Mouse (Mus musculus) midbrain, embryonic 14.5 days (tissue): ENCODE measurements at regions not wholly inside any gene's neighbourhood (a gene's known extent, or its start where the extent isn't known, plus 50 kb on each side); places are given as distances from the start of the nearest gene placed in this dataset.

Experiments
- ATAC-seq: fragments of 200-750 bp; cut with Nextera tagmentation; 2 replicates; pipeline ENCODE4 v1.8.0; 2017; ENCODE audit warnings: moderate number of reproducible peaks, moderate library complexity; ENCODE audit not compliant: low FRiP score, low TSS enrichment
- DNase-seq: peaks from one replicate; pipeline ENCODE4 v3.0.0-alpha.2; 2015
- H3K27ac ChIP-seq: fragments of 300-500 bp; sonication (generic); replicated peaks from 2 replicates; pipeline ENCODE4 v1.5.1; 2014; ENCODE audit warnings: mild to moderate bottlenecking, low read depth, low read length, moderate library complexity
- H3K27me3 ChIP-seq: fragments of 300-500 bp; sonication (generic); 2 replicates; pipeline ENCODE4 v1.6.1; 2014; ENCODE audit warnings: low read length, control low read depth, mixed read lengths; ENCODE audit not compliant: control insufficient read depth, insufficient read depth
- H3K36me3 ChIP-seq: fragments of 300-500 bp; sonication (generic); 2 replicates; pipeline ENCODE4 v1.6.1; 2014; ENCODE audit warnings: low read length, control low read depth; ENCODE audit not compliant: control insufficient read depth, insufficient read depth
- H3K4me1 ChIP-seq: fragments of 300-500 bp; sonication (generic); 2 replicates; pipeline ENCODE4 v1.6.1; 2014; ENCODE audit warnings: mild to moderate bottlenecking, antibody characterized with exemption, low read length, control low read depth; ENCODE audit not compliant: control insufficient read depth, insufficient read depth
- H3K4me2 ChIP-seq: fragments of 300-500 bp; sonication (generic); 2 replicates; pipeline ENCODE4 v1.6.1; 2014; ENCODE audit warnings: mild to moderate bottlenecking, low read length, moderate library complexity
- H3K4me3 ChIP-seq: fragments of 300-500 bp; sonication (generic); replicated peaks from 2 replicates; pipeline ENCODE4 v1.5.1; 2014; ENCODE audit warnings: low read depth, low read length
- H3K9ac ChIP-seq: fragments of 300-500 bp; sonication (generic); replicated peaks from 2 replicates; pipeline ENCODE4 v1.6.1; 2014; ENCODE audit warnings: mild to moderate bottlenecking, low read length, moderate library complexity
- H3K9me3 ChIP-seq: fragments of 300-500 bp; sonication (generic); 2 replicates; pipeline ENCODE4 v1.6.1; 2016; ENCODE audit warnings: low read length, control low read depth, mixed read lengths; ENCODE audit not compliant: control insufficient read depth
- WGBS: fragments of 180-500 bp; shearing (Covaris S2); extraction: QIAGEN DNeasy Blood & Tissue Kit; methylation state at CpG from one replicate; pipeline ENCODE4 v1.1.7; 2014; 5-methylcytosine and 5-hydroxymethylcytosine counted together

- Histone ChIP-seq H3K4me1 (no peaks in the 10 kb centered on the region), H3K27me3 (no peaks in the 10 kb centered on the region), H3K36me3 (no peaks in the 10 kb centered on the region), H3K27ac (no peak overlapping the region), H3K4me3 (no peak overlapping the region), H3K9ac (no peak overlapping the region), H3K9me3 (no peaks in the 10 kb centered on the region), H3K4me2 (no peak overlapping the region)
- ATAC-seq (no peak), DNase-seq (no peak)
- WGBS, result 94% methylated on average over 3 of the region's 3 CpGs
Observed at GRCm38 (mm10) chr10:118501571-118501970, 60.7 kb downstream of the Ifng start.

GRCm38 (mm10) chr10:118504811-118505210, 64.0 kb downstream of the Ifng start:
- peak; percentile 62 for DNase-seq
- H3K4me1 ChIP-seq, result no peaks in the 10 kb centered on the region
- 49% methylated on average over 4 of the region's 4 CpGs for WGBS
- H3K36me3 ChIP-seq, result no peaks in the 10 kb centered on the region
- H3K27ac ChIP-seq, result no peak overlapping the region
- no peaks in the 10 kb centered on the region for H3K27me3 ChIP-seq
- H3K9me3 ChIP-seq, result no peaks in the 10 kb centered on the region
- no peak for ATAC-seq
- no peak overlapping the region for H3K9ac ChIP-seq
- no peak overlapping the region for H3K4me2 ChIP-seq
- no peak overlapping the region for H3K4me3 ChIP-seq

- no peak overlapping the region for H3K9ac ChIP-seq
- DNase-seq (peak; percentile 11), ATAC-seq (no peak)
- WGBS, result 39% methylated on average over 4 of the region's 4 CpGs
- no peak overlapping the region for H3K27ac ChIP-seq
- H3K27me3 ChIP-seq, result no peaks in the 10 kb centered on the region
- H3K4me1 ChIP-seq, result no peaks in the 10 kb centered on the region
- no peaks in the 10 kb centered on the region for H3K9me3 ChIP-seq
- no peaks in the 10 kb centered on the region for H3K36me3 ChIP-seq
- no peak overlapping the region for H3K4me3 ChIP-seq
- H3K4me2 ChIP-seq, result no peak overlapping the region
Observed at GRCm38 (mm10) chr10:118506154-118506553, 65.3 kb downstream of the Ifng start.

- ATAC-seq, result no peak
- peak; percentile 67 for DNase-seq
- no peaks in the 10 kb centered on the region for H3K4me1 ChIP-seq
Observed at GRCm38 (mm10) chr10:118507630-118508029, 66.8 kb downstream of the Ifng start.

GRCm38 (mm10) chr10:118516839-118517238, 76.0 kb downstream of the Ifng start:
- H3K36me3 ChIP-seq, result no peaks in the 10 kb centered on the region
- 96% methylated on average over 3 of the region's 3 CpGs for whole genome bisulfite sequencing
- H3K4me2 ChIP-seq, result no peak overlapping the region
- no peak overlapping the region for H3K9ac ChIP-seq
- ATAC-seq, result no peak
- no peak for DNase-seq
- no peak overlapping the region for H3K4me3 ChIP-seq
- no peaks in the 10 kb centered on the region for H3K27me3 ChIP-seq
- H3K27ac ChIP-seq, result no peak overlapping the region
- no peaks in the 10 kb centered on the region for H3K9me3 ChIP-seq
- H3K4me1 ChIP-seq, result no peaks in the 10 kb centered on the region

More at GRCm38 (mm10) chr10:118507630-118508029, 66.8 kb downstream of the Ifng start:
- no peak overlapping the region for H3K9ac ChIP-seq
- no peak overlapping the region for H3K4me3 ChIP-seq
- H3K27ac ChIP-seq, result no peak overlapping the region
- no peak overlapping the region for H3K4me2 ChIP-seq
- H3K27me3 ChIP-seq, result no peaks in the 10 kb centered on the region
- H3K36me3 ChIP-seq, result no peaks in the 10 kb centered on the region
- 49% methylated on average over 2 of the region's 2 CpGs for WGBS
- no peaks in the 10 kb centered on the region for H3K9me3 ChIP-seq

GRCm38 (mm10) chr10:118517995-118518394, 77.1 kb downstream of the Ifng start:
- H3K27ac ChIP-seq, result no peak overlapping the region
- no peaks in the 10 kb centered on the region for H3K9me3 ChIP-seq
- no peak for ATAC-seq
- WGBS, result 88% methylated on average over 2 of the region's 2 CpGs
- H3K9ac ChIP-seq, result no peak overlapping the region
- no peaks in the 10 kb centered on the region for H3K4me1 ChIP-seq
- H3K4me3 ChIP-seq, result no peak overlapping the region
- H3K27me3 ChIP-seq, result no peaks in the 10 kb centered on the region
- H3K36me3 ChIP-seq, result no peaks in the 10 kb centered on the region
- no peak overlapping the region for H3K4me2 ChIP-seq
- DNase-seq, result no peak

- Histone ChIP-seq H3K4me1 (no peaks in the 10 kb centered on the region), H3K27ac (no peak overlapping the region), H3K4me3 (no peak overlapping the region), H3K36me3 (no peaks in the 10 kb centered on the region), H3K27me3 (no peaks in the 10 kb centered on the region), H3K9me3 (no peaks in the 10 kb centered on the region), H3K4me2 (no peak overlapping the region), H3K9ac (no peak overlapping the region)
- peak; percentile 80 for DNase-seq
- 16% methylated on average over 1 of the region's 1 CpGs for WGBS
- no peak for ATAC-seq
Observed at GRCm38 (mm10) chr10:118545966-118546365, 105.1 kb downstream of the Ifng start.

- no peak overlapping the region for H3K9ac ChIP-seq
- no peaks in the 10 kb centered on the region for H3K4me1 ChIP-seq
- no peak for ATAC-seq
- no peak overlapping the region for H3K4me3 ChIP-seq
- H3K9me3 ChIP-seq, result no peaks in the 10 kb centered on the region
- no peak overlapping the region for H3K27ac ChIP-seq
- H3K4me2 ChIP-seq, result no peak overlapping the region
- H3K36me3 ChIP-seq, result no peaks in the 10 kb centered on the region
- DNase-seq, result no peak
- no peaks in the 10 kb centered on the region for H3K27me3 ChIP-seq
- 85% methylated on average over 4 of the region's 4 CpGs for WGBS
Observed at GRCm38 (mm10) chr10:118550201-118550600, 109.4 kb downstream of the Ifng start.

- 82% methylated on average over 6 of the region's 6 CpGs for WGBS
- H3K27me3 ChIP-seq, result no peaks in the 10 kb centered on the region
- no peak overlapping the region for H3K4me3 ChIP-seq
- no peaks in the 10 kb centered on the region for H3K36me3 ChIP-seq
- no peak overlapping the region for H3K4me2 ChIP-seq
- ATAC-seq (no peak), DNase-seq (no peak)
- H3K27ac ChIP-seq, result no peak overlapping the region
- no peaks in the 10 kb centered on the region for H3K9me3 ChIP-seq
- H3K4me1 ChIP-seq, result no peaks in the 10 kb centered on the region
- no peak overlapping the region for H3K9ac ChIP-seq
Observed at GRCm38 (mm10) chr10:118558848-118559247, 118.0 kb downstream of the Ifng start.
